Mouse (Mus musculus) thymus, adult 2 months (tissue): Measurements from ENCODE around the gene E130308A19Rik.

Experiments
- CTCF ChIP-seq: fragments of 200-500 bp; IDR thresholded peaks from 2 replicates; pipeline ENCODE4 v1.5.1; 2012; ENCODE audit warnings: mild to moderate bottlenecking, control low read depth, low read length, moderate library complexity, borderline replicate concordance; ENCODE audit not compliant: control insufficient read depth, poor library complexity, insufficient read depth; ENCODE audit errors: extremely low read depth
- POLR2A ChIP-seq: fragments of 200-500 bp; IDR thresholded peaks from 2 replicates; pipeline ENCODE4 v1.6.1; 2012; ENCODE audit warnings: mild to moderate bottlenecking, low read length, control low read depth, moderate library complexity; ENCODE audit not compliant: control insufficient read depth, poor library complexity, insufficient read depth; ENCODE audit errors: extremely low read depth

GRCm38 (mm10) chr4:59785412-59785811 lies 159.4 kb downstream of the E130308A19Rik start:
- TF ChIP-seq CTCF, result no peak
- no peak for TF ChIP-seq POLR2A
